Mouse (Mus musculus) left cerebral cortex, adult 8-10 months (tissue): ENCODE measurements around the gene Nedd4. TPM values are rescaled to one million over a fixed set of nuclear protein-coding genes. Genes with fewer than 3 reads are reported as not detected.
A peak's percentile ranks its signal among the peaks of the same experiment; 100 is the strongest.

Experiments used
- DNase-seq, 2 experiments: peaks; one replicate each; pipeline ENCODE4 v3.0.0; 2022; ENCODE audit warnings: low spot score in 2 of 2
- total RNA-seq, 4 experiments: library from RNA; stranded (reverse); gene quantifications; 2 replicates each; pipeline ENCODE4 v1.2.4; 2022

The Nedd4 gene
- total RNA-seq, 4 experiments from 2014 or later, result 276 to 301 (median 288) TPM

DNA sequence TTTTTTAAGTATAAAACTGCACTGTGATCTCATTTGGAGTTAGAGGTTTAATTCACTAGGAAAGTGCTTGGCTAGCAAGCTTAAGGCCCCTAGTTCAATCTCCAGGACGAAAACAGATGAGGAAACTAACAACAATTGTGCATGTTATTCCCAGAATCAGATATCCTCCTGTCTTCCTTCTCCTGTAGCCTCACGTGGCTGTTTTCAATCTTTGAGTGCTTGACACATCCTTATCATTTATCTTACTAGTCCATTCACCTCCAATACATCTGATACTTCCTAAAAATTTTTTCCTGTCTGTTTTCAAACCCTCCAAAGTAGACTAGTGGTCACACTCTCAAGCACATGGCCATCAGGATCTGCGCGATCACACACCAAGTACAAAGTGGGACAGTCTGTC is 57.0 kb downstream of the Nedd4 start:
- no peak for DNase-seq

- no peak for DNase-seq
Observed at GRCm38 (mm10) chr9:72721221-72721620, 59.1 kb downstream of the Nedd4 start.

DNA sequence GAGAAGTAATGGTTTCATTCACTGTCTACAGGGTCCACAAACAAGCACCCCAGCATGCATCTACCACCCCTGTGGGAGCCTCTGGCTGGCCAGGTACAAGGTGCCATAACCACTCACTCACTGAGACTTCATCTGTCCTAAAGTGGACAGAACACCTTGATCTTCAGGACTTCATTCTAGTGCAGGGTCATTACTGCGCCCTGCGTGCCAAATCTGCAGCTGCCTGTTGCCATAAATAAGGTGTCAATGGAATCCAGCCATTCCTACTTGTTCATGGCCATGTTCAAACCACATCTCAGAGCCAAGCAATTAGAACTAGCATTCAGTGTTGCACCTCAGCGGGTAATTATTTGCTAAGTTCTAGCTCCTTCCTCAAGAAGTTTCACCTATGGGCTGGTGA is 60.5 kb downstream of the Nedd4 start:
- no peak for DNase-seq

DNA sequence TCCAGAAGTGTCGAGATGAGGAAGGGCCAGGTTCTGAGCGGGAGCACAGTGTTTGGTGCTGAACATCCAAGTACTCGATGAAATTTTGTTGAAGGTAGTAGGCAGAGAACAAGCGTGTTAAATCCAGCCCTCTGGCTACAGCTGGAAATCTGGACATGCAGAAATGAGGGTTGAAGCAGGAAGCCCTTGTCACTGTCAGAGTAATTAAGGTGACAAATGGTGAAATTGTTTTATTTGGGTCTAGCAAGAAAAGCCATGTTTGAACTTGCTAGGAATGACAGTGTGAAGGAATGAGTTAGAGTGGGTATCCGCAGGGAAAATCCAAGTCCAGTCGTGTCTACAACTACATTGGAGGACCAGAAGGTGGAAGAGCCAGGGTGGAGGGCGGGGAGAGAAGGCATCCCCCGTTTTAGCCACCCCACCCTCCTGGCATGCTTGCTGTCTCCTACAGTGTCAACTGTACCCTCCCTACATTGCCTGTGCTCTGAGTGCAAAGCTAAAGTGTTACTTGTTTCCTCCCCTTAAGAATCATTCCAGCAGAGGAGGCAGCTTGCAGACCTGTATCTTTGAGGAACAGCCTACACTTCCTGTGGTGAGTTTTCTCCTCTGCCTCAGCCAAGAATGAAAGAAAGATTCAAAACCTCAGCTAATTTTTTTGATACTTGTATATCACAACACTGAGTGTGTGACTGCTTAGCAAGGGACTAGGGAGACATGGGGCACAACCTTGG is 62.5 kb downstream of the Nedd4 start:
- DNase-seq, result no peak

- no peak for DNase-seq
Observed at GRCm38 (mm10) chr9:72733966-72734365, 71.8 kb downstream of the Nedd4 start.

- DNase-seq, result no peak
Observed at GRCm38 (mm10) chr9:72735822-72736410, 73.8 kb downstream of the Nedd4 start.

DNA sequence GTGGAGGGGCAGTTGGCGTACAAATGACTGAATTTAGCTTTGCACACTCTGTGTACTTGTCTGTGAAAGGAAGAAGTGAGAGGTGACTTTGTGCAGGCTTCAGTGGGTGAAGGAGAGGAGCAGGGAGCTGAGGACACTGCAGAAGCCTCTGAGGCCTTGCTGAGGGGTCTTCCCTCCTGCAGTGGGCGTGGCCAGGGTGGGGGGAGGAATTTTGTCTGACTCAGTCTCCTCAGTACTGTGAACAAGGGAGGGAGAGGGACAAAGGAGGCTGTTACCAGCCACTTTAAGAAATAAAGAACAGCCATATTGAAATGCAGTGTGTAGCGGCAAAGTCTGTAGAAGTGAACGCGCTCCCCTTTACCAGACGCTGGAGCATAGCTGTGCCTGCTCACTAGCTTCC is 79.1 kb downstream of the Nedd4 start:
- DNase-seq, result no peak

DNA sequence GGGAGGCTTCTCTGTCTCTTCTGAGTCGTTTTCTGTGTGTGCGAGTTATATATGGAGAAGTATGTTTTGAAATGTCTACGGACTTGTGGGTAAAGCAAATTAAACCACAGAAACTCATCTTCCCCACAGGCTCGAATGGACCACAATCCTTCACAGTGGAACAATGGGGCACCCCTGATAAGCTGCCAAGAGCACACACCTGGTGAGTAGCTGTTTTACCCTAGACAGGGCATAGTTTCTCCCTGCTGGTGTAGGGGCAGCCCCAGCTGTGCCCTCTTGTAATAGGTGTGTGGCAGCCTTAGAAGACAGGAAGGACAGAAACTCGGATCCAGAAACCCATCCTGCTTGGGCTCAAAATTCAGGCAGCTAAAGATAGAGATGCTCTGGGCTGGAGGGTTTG is 84.1 kb downstream of the Nedd4 start:
- DNase-seq, result no peak

GRCm38 (mm10) chr9:72750272-72750671 is 88.1 kb downstream of the Nedd4 start:
- no peak for DNase-seq

- no peak for DNase-seq
Observed at GRCm38 (mm10) chr9:72752656-72753055, 90.5 kb downstream of the Nedd4 start.

DNA sequence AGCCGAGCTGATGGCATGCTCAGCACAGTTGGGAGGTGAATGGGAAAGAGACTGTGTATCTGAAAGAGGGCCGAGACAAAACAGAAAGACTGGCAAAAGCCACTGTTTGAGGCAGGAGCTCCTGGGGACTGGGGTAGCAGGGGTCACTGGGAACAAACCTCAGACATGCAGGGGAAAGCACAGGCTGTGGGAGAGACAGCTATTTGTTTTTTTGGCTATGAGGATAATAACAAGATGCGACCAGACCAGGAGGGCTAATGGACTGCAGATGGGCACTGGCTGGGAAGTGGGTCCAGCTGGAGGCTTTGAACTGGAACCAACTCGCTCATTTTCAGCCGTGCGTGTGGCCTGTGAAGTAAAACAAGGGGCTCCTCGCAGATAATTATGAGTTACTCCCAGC is 91.6 kb downstream of the Nedd4 start:
- DNase-seq, result no peak

DNA sequence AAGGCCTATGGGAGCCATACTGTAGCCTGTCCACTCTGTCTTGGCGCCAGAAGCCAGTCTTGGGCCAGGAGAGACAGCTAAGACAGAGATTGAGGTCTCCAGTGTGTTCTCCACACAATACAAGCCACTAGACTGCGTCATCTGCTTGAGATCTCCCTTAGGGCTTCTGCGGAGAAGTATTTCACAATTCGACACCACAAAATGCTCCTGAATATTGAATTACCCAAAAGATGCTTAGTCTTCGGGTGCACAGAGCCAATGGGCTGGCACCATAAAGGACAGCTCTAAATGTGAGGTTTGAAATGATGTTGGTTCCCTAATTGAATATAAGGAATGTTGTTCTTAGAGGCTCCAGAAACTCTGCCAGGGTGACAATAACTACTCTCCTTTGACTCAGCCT is 95.0 kb downstream of the Nedd4 start:
- DNase-seq, result no peak

- peak in 1 of 2 experiments; percentile 54 for DNase-seq
Observed at GRCm38 (mm10) chr9:72758705-72759131, 96.6 kb downstream of the Nedd4 start.

DNA sequence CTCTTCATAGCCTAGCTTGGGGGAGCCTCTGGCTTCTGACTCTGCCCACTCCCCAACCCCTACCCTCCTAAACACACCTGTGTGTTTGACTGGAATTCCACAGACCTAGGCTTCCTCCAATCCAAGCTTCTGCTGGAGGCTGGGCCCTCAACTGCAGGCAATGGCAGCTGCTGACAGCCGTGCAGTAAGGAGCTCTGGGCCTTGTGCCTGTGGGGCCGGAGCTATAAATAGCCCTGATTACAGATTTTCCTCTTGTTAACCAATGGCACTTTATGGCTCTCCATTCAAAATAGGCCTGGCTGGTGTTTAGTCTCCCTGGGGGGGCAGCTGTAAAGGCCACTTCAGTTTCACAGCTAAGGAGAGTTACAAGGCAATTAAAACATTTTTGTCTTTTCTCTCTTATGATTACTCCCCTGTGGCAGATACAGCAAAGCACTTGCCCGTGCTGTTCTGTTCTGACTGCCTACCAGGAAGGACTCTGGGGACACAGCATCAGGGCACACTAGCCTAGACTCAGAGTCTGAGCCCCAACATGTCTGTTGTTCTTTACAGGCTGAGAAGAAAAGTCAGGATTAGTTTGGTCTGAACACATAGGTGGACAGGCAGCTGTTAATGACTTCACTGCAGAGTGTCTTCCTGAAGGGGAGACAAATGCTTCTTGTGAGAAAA is 101.0 kb downstream of the Nedd4 start:
- no peak for DNase-seq

DNA sequence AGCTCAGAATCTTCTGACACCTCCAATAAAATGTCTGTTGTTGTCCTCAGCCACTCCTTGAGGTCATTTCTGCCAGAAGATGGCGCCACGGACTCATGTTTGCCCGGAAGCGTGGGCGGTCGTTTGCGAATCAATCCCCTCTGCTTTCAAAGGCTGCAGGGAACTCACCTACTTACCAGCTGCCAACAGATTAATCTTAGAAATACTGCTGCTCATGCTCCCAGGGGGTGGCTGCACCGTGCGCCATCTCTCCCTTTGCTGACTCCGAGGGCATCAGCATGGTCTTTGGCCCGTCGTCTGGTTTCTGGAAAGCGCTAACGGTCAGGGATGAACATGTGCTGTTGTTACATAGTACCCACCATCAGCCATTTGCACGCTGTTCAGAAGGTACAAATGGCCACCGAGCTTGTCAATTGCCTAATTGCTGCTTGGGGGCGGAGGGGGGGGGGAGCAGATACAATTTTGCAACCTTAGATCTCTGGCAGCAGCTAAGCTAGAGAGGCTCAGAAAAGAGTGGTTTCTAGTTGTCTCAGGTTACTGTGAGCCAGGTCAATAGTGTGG is 104.7 kb downstream of the Nedd4 start:
- DNase-seq, result peak; percentile 87 to 90

DNA sequence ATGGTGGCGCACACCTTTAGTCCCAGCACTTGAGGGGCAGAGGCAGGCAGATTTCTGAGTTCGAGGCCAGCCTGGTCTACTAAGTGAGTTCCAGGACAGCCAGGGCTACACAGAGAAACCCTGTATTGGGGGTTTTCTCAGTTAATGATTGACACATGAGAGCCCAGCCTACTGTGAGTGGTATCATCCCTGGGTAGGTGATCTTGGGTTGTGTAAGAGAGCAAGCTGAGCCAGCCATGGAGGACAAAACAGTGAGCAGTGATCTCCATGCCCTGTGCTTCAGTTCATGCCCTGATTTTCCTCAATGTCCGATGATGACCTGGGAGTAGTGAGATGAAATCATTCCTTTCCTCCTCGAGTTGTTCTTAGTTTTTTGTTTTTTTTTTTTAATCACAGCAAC is 112.9 kb downstream of the Nedd4 start:
- no peak for DNase-seq

DNA sequence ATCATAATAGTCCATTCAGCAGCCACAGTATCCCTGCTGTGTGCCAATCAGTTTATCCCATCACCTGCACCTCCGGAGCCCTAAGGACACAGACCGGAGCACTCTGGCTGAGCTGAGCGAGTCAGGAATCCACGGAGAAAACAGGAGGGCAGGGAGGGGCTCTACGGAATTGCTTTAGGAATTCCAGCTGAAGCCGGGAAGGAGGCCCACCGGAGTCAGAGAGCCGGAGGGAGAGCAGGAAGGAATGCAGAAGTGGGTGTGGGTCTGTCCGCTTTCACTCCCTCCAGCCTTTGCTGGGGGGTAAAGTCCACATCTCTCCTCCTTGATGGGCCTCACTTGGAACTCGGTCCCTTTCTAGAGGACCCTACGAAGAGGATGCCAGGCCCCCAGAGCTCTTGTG is 116.9 kb downstream of the Nedd4 start:
- no peak for DNase-seq

DNA sequence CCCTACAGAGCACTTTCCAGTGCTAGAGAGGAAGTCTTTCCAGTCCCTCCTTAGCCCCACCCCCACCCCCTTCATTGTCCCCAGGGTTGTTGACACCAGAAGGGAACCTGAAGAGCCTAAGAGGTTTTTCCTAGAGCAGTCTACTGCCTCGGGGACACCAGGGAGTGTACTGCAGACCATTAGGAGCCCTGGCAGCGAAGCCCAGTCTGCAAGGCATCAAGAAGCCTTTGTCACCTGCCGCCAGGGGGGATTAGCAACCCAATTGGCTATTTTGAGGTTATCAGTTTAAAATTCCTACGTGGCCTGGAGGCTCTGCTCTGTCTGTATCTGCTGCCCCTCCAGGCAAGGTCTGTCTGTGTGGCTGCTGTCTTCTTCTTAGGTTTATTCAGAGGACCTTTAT is 117.6 kb downstream of the Nedd4 start:
- no peak for DNase-seq

GRCm38 (mm10) chr9:72780694-72781093 is 118.5 kb downstream of the Nedd4 start:
- no peak for DNase-seq

DNA sequence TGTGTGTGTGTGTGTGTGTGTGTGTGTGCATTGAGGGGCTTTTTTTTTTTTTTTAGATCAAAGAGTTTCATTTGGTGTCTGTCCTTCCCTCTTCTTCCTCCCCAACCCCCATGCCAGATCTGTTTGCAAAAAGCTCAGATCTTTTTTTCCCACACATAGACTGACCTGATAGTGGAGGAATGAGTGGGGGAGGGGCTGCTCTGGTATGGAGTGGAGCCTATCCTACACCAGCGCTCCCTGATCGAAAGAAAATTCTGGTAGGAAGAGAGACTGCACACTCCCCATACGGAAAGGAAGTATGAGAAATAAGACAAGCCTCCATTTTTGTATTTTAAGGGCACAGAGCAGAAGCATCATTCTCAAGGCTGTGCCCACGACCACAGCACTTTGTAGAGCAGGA is 119.3 kb downstream of the Nedd4 start:
- no peak for DNase-seq

- DNase-seq, result no peak
Observed at GRCm38 (mm10) chr9:72782121-72782520, 120.0 kb downstream of the Nedd4 start.

DNA sequence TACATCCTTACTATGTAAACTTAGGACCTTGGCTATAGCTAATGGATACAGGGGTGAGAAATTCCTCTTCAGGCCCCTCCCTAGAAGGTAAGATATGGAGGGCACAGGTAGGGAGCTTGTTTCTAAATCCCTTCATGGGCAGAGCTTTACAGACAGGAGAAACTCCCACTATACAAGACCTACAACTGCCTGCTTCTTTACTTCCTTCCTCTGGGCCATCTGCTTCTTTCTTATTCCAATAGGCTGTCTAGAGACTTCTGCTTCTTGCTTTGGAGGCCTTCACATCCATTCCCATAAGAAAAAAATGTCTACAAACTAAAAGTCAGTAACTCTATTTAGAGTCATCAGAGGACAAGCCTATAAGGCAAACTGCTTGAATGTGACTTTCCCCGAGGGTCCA is 125.6 kb downstream of the Nedd4 start:
- DNase-seq, result no peak
